Mouse (Mus musculus) MEL (cell line): ENCODE measurements around the gene Rcsd1. TPM values are rescaled to one million over a fixed set of nuclear protein-coding genes. Genes with fewer than 3 reads are reported as not detected.

Experiments used
- DNase-seq: peaks from one replicate; pipeline ENCODE4 v3.0.0; 2011; ENCODE audit warnings: low read depth, low spot score
- H3K27ac ChIP-seq: 2 replicates; pipeline ENCODE4 v1.5.1; 2012; ENCODE audit warnings: low read depth, mild to moderate bottlenecking, control low read depth, low read length, moderate library complexity; ENCODE audit not compliant: control insufficient read depth
- H3K27me3 ChIP-seq, 2 experiments: fragments of 150-350 bp in 1 of 2; sonication (generic) in 1 of 2; 2 replicates each; pipeline ENCODE4 v1.6.1; 2012; ENCODE audit warnings: low read length in 2 of 2, mild to moderate bottlenecking in 2 of 2, improper control_type of control experiment in 1 of 2, moderate library complexity in 1 of 2; ENCODE audit not compliant: insufficient read depth in 2 of 2, control insufficient read depth in 1 of 2
- H3K36me3 ChIP-seq, 2 experiments: 2 replicates each; pipeline ENCODE4 v1.6.1; 2012 to 2014; ENCODE audit warnings: low read length in 2 of 2, improper control_type of control experiment in 1 of 2, inconsistent platforms in 1 of 2, mild to moderate bottlenecking in 1 of 2; ENCODE audit not compliant: insufficient read depth in 2 of 2, control insufficient read depth in 1 of 2
- H3K4me1 ChIP-seq, 2 experiments: fragments of 150-350 bp in 1 of 2; sonication (generic) in 1 of 2; 2 replicates each; pipeline ENCODE4 v1.6.1; 2012; ENCODE audit warnings: low read length in 2 of 2, improper control_type of control experiment in 1 of 2, mild to moderate bottlenecking in 1 of 2; ENCODE audit not compliant: insufficient read depth in 2 of 2, control insufficient read depth in 1 of 2
- H3K4me3 ChIP-seq, 2 experiments: fragments of 150-350 bp in 1 of 2; sonication (generic) in 1 of 2; 2 replicates each; pipeline ENCODE4 v1.5.1; 2012; ENCODE audit warnings: low read depth in 2 of 2, low read length in 2 of 2, mild to moderate bottlenecking in 2 of 2, moderate library complexity in 2 of 2, control low read depth in 1 of 2, improper control_type of control experiment in 1 of 2; ENCODE audit not compliant: control insufficient read depth in 1 of 2, insufficient read depth in 1 of 2
- H3K79me2 ChIP-seq: 2 replicates; pipeline ENCODE4 v1.6.1; 2012; ENCODE audit warnings: mild to moderate bottlenecking, low read length, moderate library complexity; ENCODE audit not compliant: control insufficient read depth, poor library complexity, insufficient read depth
- H3K9ac ChIP-seq: 2 replicates; pipeline ENCODE4 v1.6.1; 2012; ENCODE audit warnings: low read depth, mild to moderate bottlenecking, control low read depth, low read length, moderate library complexity; ENCODE audit not compliant: control insufficient read depth, poor library complexity, severe bottlenecking
- H3K9me3 ChIP-seq: fragments of 150-350 bp; sonication (generic); replicated peaks from 2 replicates; pipeline ENCODE4 v1.6.1; 2012; ENCODE audit warnings: mild to moderate bottlenecking, low read length, improper control_type of control experiment, moderate library complexity; ENCODE audit not compliant: insufficient read depth
- BHLHE40 ChIP-seq: IDR thresholded peaks from 2 replicates; pipeline ENCODE4 v1.6.1; 2012; ENCODE audit warnings: low read depth, mild to moderate bottlenecking, inconsistent platforms, low read length, improper control_type of control experiment, borderline replicate concordance
- CHD2 ChIP-seq: IDR thresholded peaks from 2 replicates; pipeline ENCODE4 v1.6.1; 2011; ENCODE audit warnings: low read length, improper control_type of control experiment
- CTCF ChIP-seq, 3 experiments: IDR thresholded peaks in 2 of 3; conservative IDR thresholded peaks in 1 of 3; 2 replicates each; pipeline ENCODE4 v1.5.1; 2011 to 2012; ENCODE audit warnings: low read length in 3 of 3, low read depth in 2 of 3, mild to moderate bottlenecking in 2 of 3, improper control_type of control experiment in 1 of 3, inconsistent platforms in 1 of 3, mixed read lengths in 1 of 3, moderate library complexity in 1 of 3; ENCODE audit not compliant: control insufficient read depth in 1 of 3, insufficient read depth in 1 of 3, poor library complexity in 1 of 3, severe bottlenecking in 1 of 3
- E2F4 ChIP-seq: IDR thresholded peaks from 2 replicates; pipeline ENCODE4 v1.6.1; 2011; ENCODE audit warnings: low read depth, low read length, improper control_type of control experiment, borderline replicate concordance
- ELF1 ChIP-seq: IDR thresholded peaks from 2 replicates; pipeline ENCODE4 v1.6.1; 2014; ENCODE audit warnings: low read depth, mild to moderate bottlenecking, inconsistent platforms, low read length, improper control_type of control experiment, moderate library complexity
- EP300 ChIP-seq, 2 experiments: IDR thresholded peaks; 2 replicates each; pipeline ENCODE4 v1.6.1; 2011; ENCODE audit warnings: improper control_type of control experiment in 2 of 2, low read length in 2 of 2, low read depth in 1 of 2, mild to moderate bottlenecking in 1 of 2
- ETS1 ChIP-seq: IDR thresholded peaks from 2 replicates; pipeline ENCODE4 v1.6.1; 2012; ENCODE audit warnings: low read depth, mild to moderate bottlenecking, inconsistent platforms, low read length, improper control_type of control experiment, moderate library complexity
- GABPA ChIP-seq: IDR thresholded peaks from 2 replicates; pipeline ENCODE4 v1.6.1; 2012; ENCODE audit warnings: low read depth, mild to moderate bottlenecking, inconsistent platforms, low read length, improper control_type of control experiment, moderate library complexity
- JUND ChIP-seq: IDR thresholded peaks from 2 replicates; pipeline ENCODE4 v1.6.1; 2011; ENCODE audit warnings: low read depth, mild to moderate bottlenecking, improper control_type of control experiment, low read length
- KAT2A ChIP-seq: conservative IDR thresholded peaks from 2 replicates; pipeline ENCODE4 v1.6.1; 2012; ENCODE audit warnings: low read depth, low read length, improper control_type of control experiment, inconsistent platforms
- MAX ChIP-seq: IDR thresholded peaks from 2 replicates; pipeline ENCODE4 v1.6.1; 2011; ENCODE audit warnings: low read length, improper control_type of control experiment
- MAZ ChIP-seq: IDR thresholded peaks from 2 replicates; pipeline ENCODE4 v1.6.1; 2012; ENCODE audit warnings: low read depth, mild to moderate bottlenecking, inconsistent platforms, low read length, improper control_type of control experiment
- MXI1 ChIP-seq: IDR thresholded peaks from 2 replicates; pipeline ENCODE4 v1.6.1; 2011; ENCODE audit warnings: mild to moderate bottlenecking, low read depth, low read length, improper control_type of control experiment
- MYB ChIP-seq: IDR thresholded peaks from 2 replicates; pipeline ENCODE4 v1.6.1; 2011; ENCODE audit warnings: mild to moderate bottlenecking, low read depth, low read length, improper control_type of control experiment
- MYC ChIP-seq: IDR thresholded peaks from 2 replicates; pipeline ENCODE4 v1.6.1; 2011; ENCODE audit warnings: low read depth, mild to moderate bottlenecking, low read length, improper control_type of control experiment, moderate library complexity
- NELFE ChIP-seq: IDR thresholded peaks from 2 replicates; pipeline ENCODE4 v1.6.1; 2011; ENCODE audit warnings: low read depth, low read length, improper control_type of control experiment
- POLR2AphosphoS2 ChIP-seq: IDR thresholded peaks from 2 replicates; pipeline ENCODE4 v1.6.1; 2011; ENCODE audit warnings: low read length, improper control_type of control experiment
- POLR2AphosphoS5 ChIP-seq: IDR thresholded peaks from 2 replicates; pipeline ENCODE4 v1.6.1; 2012; ENCODE audit warnings: low read depth, borderline replicate concordance, mild to moderate bottlenecking, inconsistent platforms, low read length, moderate library complexity, mixed read lengths
- RAD21 ChIP-seq: IDR thresholded peaks from 2 replicates; pipeline ENCODE4 v1.6.1; 2011; ENCODE audit warnings: mild to moderate bottlenecking, low read depth, low read length, improper control_type of control experiment
- SIN3A ChIP-seq: IDR thresholded peaks from 2 replicates; pipeline ENCODE4 v1.6.1; 2012; ENCODE audit warnings: low read length, improper control_type of control experiment, inconsistent platforms
- TAL1 ChIP-seq: IDR thresholded peaks from 2 replicates; pipeline ENCODE4 v1.6.1; 2012; ENCODE audit warnings: mild to moderate bottlenecking, inconsistent platforms, low read length, moderate library complexity, mixed read lengths
- TCF12 ChIP-seq: IDR thresholded peaks from 2 replicates; pipeline ENCODE4 v1.6.1; 2014; ENCODE audit warnings: low read depth, mild to moderate bottlenecking, inconsistent platforms, low read length, improper control_type of control experiment, moderate library complexity
- USF1 ChIP-seq: IDR thresholded peaks from 2 replicates; pipeline ENCODE4 v1.6.1; 2014; ENCODE audit warnings: low read depth, mild to moderate bottlenecking, inconsistent platforms, low read length, improper control_type of control experiment, moderate library complexity
- USF2 ChIP-seq, 2 experiments: IDR thresholded peaks; 2 replicates each; pipeline ENCODE4 v1.6.1; 2011 to 2012; ENCODE audit warnings: improper control_type of control experiment in 2 of 2, low read length in 2 of 2, borderline replicate concordance in 1 of 2, inconsistent platforms in 1 of 2, low read depth in 1 of 2, mild to moderate bottlenecking in 1 of 2; ENCODE audit not compliant: insufficient read depth in 1 of 2
- ZC3H11A ChIP-seq: IDR thresholded peaks from 2 replicates; pipeline ENCODE4 v1.6.1; 2012; ENCODE audit warnings: low read depth, mild to moderate bottlenecking, inconsistent platforms, low read length, improper control_type of control experiment
- ZKSCAN1 ChIP-seq: IDR thresholded peaks from 2 replicates; pipeline ENCODE4 v1.6.1; 2012; ENCODE audit warnings: low read depth, mild to moderate bottlenecking, inconsistent platforms, low read length, improper control_type of control experiment, moderate library complexity
- ZNF384 ChIP-seq: IDR thresholded peaks from 2 replicates; pipeline ENCODE4 v1.6.1; 2012; ENCODE audit warnings: low read depth, mild to moderate bottlenecking, inconsistent platforms, low read length, improper control_type of control experiment
- polyA plus RNA-seq, 2 experiments: library from polyadenylated mRNA; stranded (reverse) in 1 of 2; unstranded in 1 of 2; fragments of >175 nt in 1 of 2; fragments of >200 nt in 1 of 2; gene quantifications; 2 replicates each; pipeline versions ENCODE4 v1.2.1 to v1.2.4; 2012; ENCODE audit warnings: low replicate concordance in 2 of 2, low read depth in 1 of 2; ENCODE audit not compliant: insufficient read length in 2 of 2, insufficient read depth in 1 of 2, missing spikeins in 1 of 2
- total RNA-seq: library from RNA; depleted of rRNA; stranded (reverse); fragments of 300-350 nt; gene quantifications from 2 replicates; pipeline ENCODE4 v1.2.3, GENCODE M21; 2012

The Rcsd1 gene
- total and polyA plus RNA-seq, 3 experiments = 19.0 to 38.0 TPM; not detected in 1

DNA sequence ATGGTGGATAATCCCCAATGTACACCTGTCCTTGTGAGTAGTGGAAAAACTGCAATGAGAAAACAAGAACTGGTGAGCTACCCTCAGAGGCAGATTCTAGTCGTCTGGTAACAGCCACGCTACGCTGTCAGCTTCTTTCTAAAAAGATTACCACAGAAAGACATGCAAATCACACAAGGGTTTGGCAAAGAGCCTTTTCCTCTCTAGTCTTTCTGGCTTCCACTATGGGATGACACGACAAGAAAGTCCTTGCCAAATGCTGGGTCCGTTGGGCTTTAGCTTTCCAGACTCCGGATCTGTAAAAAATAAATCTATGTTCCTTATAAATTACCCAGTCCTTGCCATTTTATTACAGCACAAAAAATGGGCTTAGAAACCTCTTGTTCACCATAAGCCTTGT lies 103.8 kb downstream of the Rcsd1 start:
- H3K4me1 ChIP-seq = no peaks in the 10 kb centered on the region
- no peaks in the 10 kb centered on the region for H3K36me3 ChIP-seq
- no peak overlapping the region for H3K9ac ChIP-seq
- no peak for DNase-seq
- H3K27ac ChIP-seq = no peak overlapping the region
- H3K9me3 ChIP-seq = no peaks in the 10 kb centered on the region
- TF ChIP-seq SIN3A (no peak), ETS1 (no peak), MYB (no peak), JUND (no peak), KAT2A (no peak), CHD2 (no peak), POLR2AphosphoS2 (no peak), GABPA (no peak), MAZ (no peak), MAX (no peak), RAD21 (no peak), POLR2AphosphoS5 (no peak), ELF1 (no peak), E2F4 (no peak), EP300 (IDR thresholded peaks at IDR 0.05; ENCODE audit: low read depth in 1 of 2, low read length in 2 of 2) (no peak), MYC (no peak), BHLHE40 (no peak), CTCF (IDR thresholded peaks at IDR 0.05 in 2 of 3, conservative IDR thresholded peaks at IDR 0.05 in 1 of 3; ENCODE audit: control insufficient read depth in 1 of 3, insufficient read depth in 1 of 3, low read depth in 2 of 3, low read length in 3 of 3, poor library complexity in 1 of 3, severe bottlenecking in 1 of 3) (no peak), TAL1 (no peak), USF2 (IDR thresholded peaks at IDR 0.05; ENCODE audit: borderline replicate concordance in 1 of 2, insufficient read depth in 1 of 2, low read depth in 1 of 2, low read length in 2 of 2) (no peak)
- no peaks in the 10 kb centered on the region for H3K79me2 ChIP-seq
- no peaks in the 10 kb centered on the region for H3K27me3 ChIP-seq
- no peak overlapping the region for H3K4me3 ChIP-seq

DNA sequence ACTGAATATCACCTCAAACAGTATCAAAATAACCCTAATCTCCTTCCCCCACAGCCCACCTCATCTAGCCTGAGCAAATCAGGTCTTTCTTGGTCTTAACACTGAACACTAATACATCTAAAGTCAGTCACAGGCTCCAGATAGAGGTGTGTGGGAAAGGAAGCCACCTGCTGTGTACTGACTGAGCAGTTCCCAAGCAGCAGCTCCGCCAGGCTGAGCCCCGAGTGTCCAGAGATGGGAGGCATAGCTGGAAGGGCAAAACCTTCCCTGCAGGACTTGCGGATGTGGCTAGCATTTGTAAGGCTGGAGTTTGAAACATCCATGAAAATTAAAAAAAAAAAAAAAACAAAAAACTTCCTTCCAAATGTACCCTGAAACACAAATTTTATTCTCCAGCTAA lies 104.4 kb downstream of the Rcsd1 start:
- no peaks in the 10 kb centered on the region for H3K27me3 ChIP-seq
- DNase-seq = no peak
- H3K9ac ChIP-seq = no peak overlapping the region
- H3K79me2 ChIP-seq = no peaks in the 10 kb centered on the region
- TF ChIP-seq ZC3H11A (no peak), CHD2 (no peak), CTCF (IDR thresholded peaks at IDR 0.05 in 2 of 3, conservative IDR thresholded peaks at IDR 0.05 in 1 of 3; ENCODE audit: control insufficient read depth in 1 of 3, insufficient read depth in 1 of 3, low read depth in 2 of 3, low read length in 3 of 3, poor library complexity in 1 of 3, severe bottlenecking in 1 of 3) (no peak), E2F4 (no peak), MYC (no peak), TCF12 (no peak), ZKSCAN1 (no peak), NELFE (no peak), RAD21 (no peak), ELF1 (no peak), USF1 (no peak), MXI1 (no peak), ZNF384 (no peak), EP300 (IDR thresholded peaks at IDR 0.05; ENCODE audit: low read depth in 1 of 2, low read length in 2 of 2) (no peak), USF2 (IDR thresholded peaks at IDR 0.05; ENCODE audit: borderline replicate concordance in 1 of 2, insufficient read depth in 1 of 2, low read depth in 1 of 2, low read length in 2 of 2) (no peak), GABPA (no peak)
- H3K4me3 ChIP-seq = no peak overlapping the region
- H3K4me1 ChIP-seq = no peaks in the 10 kb centered on the region
- no peaks in the 10 kb centered on the region for H3K9me3 ChIP-seq
- no peak overlapping the region for H3K27ac ChIP-seq
- H3K36me3 ChIP-seq = no peaks in the 10 kb centered on the region
